Mouse (Mus musculus): ENCODE data around the gene Rnf187.
A peak's percentile ranks its signal among the peaks of the same experiment; 100 is the strongest.

Rnf187 gene

DNA sequence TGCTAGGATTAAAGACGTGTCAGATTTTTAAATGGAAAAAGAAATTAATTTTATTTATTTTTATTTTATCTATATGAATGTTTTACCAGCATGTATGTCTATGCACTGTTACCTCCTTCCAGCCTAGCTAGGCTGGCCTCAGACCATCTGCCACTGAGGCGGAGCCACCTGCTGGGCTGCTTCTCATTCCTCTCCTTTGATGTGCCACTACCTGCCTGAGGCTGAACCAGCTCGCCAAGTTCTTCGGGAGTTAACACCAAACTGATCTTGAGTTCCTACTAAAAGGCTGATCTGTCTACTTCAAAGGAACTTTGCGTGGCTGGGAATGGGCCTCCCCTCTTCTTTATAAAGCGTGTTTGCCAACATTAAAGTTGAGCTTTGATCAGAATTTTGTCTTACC lies 44.3 kb downstream of the Rnf187 start:
- DNase-seq, result peak in 1 of 2 experiments; percentile 33

DNA sequence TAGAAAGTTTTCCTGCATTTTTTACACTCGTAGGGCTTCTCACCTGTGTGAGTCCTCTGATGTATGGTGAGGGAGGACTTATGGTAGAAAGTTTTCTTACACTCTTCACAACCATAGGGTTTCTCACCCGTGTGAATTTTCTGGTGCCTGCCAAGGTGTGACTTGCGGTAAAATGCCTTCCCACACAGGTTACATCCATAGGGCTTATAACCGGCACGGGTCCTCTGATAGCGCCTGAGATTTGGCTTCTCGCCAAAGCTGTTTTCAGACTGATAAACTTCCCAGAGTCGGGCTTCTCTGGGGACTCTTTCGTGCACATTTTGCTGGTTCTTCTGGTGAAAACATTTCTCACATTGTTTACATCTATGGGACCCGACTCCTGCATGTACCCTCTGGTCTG lies 48.2 kb downstream of the Rnf187 start:
- no peak for DNase-seq

DNA sequence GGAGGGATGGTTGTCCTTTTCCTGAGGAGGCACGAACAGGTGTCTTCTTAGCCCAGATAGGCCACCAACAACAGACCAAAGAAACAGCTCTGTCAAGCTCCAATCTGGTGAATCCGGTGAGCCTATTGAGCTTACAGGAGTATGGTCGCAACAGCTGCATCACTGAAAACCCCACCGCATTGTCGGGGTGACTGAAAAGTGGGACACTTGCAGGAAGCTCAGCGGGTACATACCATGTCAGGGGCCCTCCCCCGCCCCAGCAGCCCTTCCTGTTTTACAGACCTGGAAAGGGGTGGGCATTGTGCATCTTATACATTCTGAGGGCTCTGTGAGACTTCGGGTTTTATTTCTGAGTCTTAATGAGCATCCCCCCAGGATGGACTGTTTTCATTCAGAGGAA lies 55.0 kb downstream of the Rnf187 start:
- no peak for DNase-seq

All from cerebellum, postnatal 36 days (tissue).